ENCODE assay signal across 15 mouse cellular contexts in the genomic region with DNA sequence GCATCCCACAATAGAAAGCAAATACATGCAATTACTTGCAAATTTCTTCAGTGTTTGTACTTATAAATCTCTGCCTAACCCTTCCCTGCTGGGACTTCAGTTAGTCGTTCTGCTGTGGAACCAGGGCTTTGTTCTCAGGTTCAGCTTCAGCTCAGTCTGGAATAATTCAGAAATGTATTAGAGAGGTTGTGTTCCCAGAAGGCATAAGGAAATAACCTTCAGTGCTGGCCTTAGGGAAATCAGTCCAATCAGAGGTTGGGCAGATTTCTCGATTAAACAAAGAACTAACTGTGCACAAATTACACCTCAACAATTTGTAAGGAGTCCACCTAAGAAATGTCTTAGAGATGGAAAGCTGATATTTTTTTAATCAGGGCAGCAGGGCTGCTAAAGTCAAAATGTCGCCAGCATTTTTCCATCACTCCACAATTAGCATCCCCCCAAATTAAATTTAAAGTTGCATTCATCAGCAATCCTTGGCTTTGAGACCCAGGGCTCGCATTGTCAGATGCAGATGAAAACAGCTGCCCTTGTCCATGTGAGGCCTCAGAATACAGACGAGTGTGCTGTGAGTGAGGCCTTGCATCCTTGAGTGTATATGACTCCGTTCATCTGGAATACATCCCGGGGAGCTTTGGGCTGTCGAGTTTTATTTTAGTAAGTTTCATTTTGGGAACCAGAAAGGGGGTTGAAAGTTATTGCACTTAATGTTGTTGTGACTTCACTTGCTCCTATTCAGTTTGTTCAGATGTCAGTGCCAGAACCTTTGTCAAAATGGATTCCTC.
DNase-seq lines count a peak whose midpoint lies in the region; ATAC-seq lines count a peak whose summit lies in the region.
"Had no signal": no experiment of that assay in that cellular context is flagged by ENCODE, and none has a peak within 500 bp of the region (broad histone marks: within the 10 kb centered on the region; RNA-seq: fewer than 3 reads in every experiment).

No protein-coding gene starts in this region.

- no peak overlapping the region for H3K9ac ChIP-seq in intestine, embryonic 16.5 days (ENCODE audit: low read depth, low read length)
- H3K9ac ChIP-seq in intestine, embryonic 15.5 days = no peak overlapping the region
- no peak overlapping the region for H3K9ac ChIP-seq in neural tube, embryonic 13.5 days
- no peak overlapping the region for H3K9ac ChIP-seq in neural tube, embryonic 15.5 days (replicated peaks)
- H3K9ac ChIP-seq in hindbrain, embryonic 14.5 days = no peak overlapping the region
- H3K9ac ChIP-seq: heart, embryonic 15.5 days; liver, embryonic 12.5 days had no signal

- H3K27ac ChIP-seq in intestine, embryonic 16.5 days (ENCODE audit: low read length) = 0 out of 2 replicates have a peak overlapping the region, but pooled peaks have one; percentile 9
- no peak overlapping the region for H3K27ac ChIP-seq in intestine, embryonic 15.5 days
- 0 out of 2 replicates have a peak overlapping the region, but pooled peaks have one; percentile 1 for H3K27ac ChIP-seq in neural tube, embryonic 13.5 days (replicated peaks)
- no peak overlapping the region for H3K27ac ChIP-seq in neural tube, embryonic 15.5 days (replicated peaks)
- peak overlapping the region; percentile 28; the same call in 1 of the 2 replicates for H3K27ac ChIP-seq in hindbrain, embryonic 14.5 days
- H3K27ac ChIP-seq: heart, embryonic 15.5 days; liver, embryonic 12.5 days had no signal

- no peaks in the 10 kb centered on the region for H3K9me3 ChIP-seq in intestine, embryonic 16.5 days (ENCODE audit: control insufficient read depth, low read length)
- no peaks in the 10 kb centered on the region for H3K9me3 ChIP-seq in intestine, embryonic 15.5 days
- no peaks in the 10 kb centered on the region for H3K9me3 ChIP-seq in neural tube, embryonic 13.5 days
- no peaks in the 10 kb centered on the region for H3K9me3 ChIP-seq in neural tube, embryonic 15.5 days (replicated peaks)
- H3K9me3 ChIP-seq in hindbrain, embryonic 14.5 days (ENCODE audit: control insufficient read depth, low read length) = no peaks in the 10 kb centered on the region
- H3K9me3 ChIP-seq: heart, embryonic 15.5 days; liver, embryonic 12.5 days; megakaryocyte, embryonic 14.5 days had no signal

- no peaks in the 10 kb centered on the region for H3K27me3 ChIP-seq in intestine, embryonic 16.5 days (replicated peaks; ENCODE audit: control insufficient read depth, insufficient read depth, low read length)
- H3K27me3 ChIP-seq in intestine, embryonic 15.5 days (replicated peaks) = no peaks in the 10 kb centered on the region
- no peaks in the 10 kb centered on the region for H3K27me3 ChIP-seq in neural tube, embryonic 13.5 days
- no peaks in the 10 kb centered on the region for H3K27me3 ChIP-seq in neural tube, embryonic 15.5 days (replicated peaks)
- H3K27me3 ChIP-seq in hindbrain, embryonic 14.5 days (ENCODE audit: control insufficient read depth, insufficient read depth, low read length) = no peaks in the 10 kb centered on the region
- H3K27me3 ChIP-seq: heart, embryonic 15.5 days; liver, embryonic 12.5 days; megakaryocyte, embryonic 14.5 days had no signal

- no peak overlapping the region for H3K4me2 ChIP-seq in intestine, embryonic 16.5 days (ENCODE audit: low read depth, low read length)
- no peak overlapping the region for H3K4me2 ChIP-seq in intestine, embryonic 15.5 days (replicated peaks)
- no peak overlapping the region for H3K4me2 ChIP-seq in neural tube, embryonic 13.5 days
- H3K4me2 ChIP-seq in neural tube, embryonic 15.5 days = no peak overlapping the region
- no peak overlapping the region for H3K4me2 ChIP-seq in hindbrain, embryonic 14.5 days (replicated peaks)
- H3K4me2 ChIP-seq: heart, embryonic 15.5 days; liver, embryonic 12.5 days had no signal

- no peak for DNase-seq in hindbrain, embryonic 14.5 days (ENCODE audit: low spot score)
- DNase-seq in left cerebral cortex, postnatal 25 days (ENCODE audit: low spot score in 2 of 2) = no peak
- no peak for DNase-seq in cerebellum, adult 9-11 months
- DNase-seq: cerebellum, postnatal 25 days; kidney, adult 11 months; right cerebral cortex, postnatal 14 days; thymus, postnatal 14 days had no signal

- intact Hi-C loops in left cerebral cortex, postnatal 25 days (cut with DNase I) = no loop called here

- no peak overlapping the region for H3K4me3 ChIP-seq in intestine, embryonic 16.5 days (ENCODE audit: low read length)
- H3K4me3 ChIP-seq in intestine, embryonic 15.5 days (replicated peaks) = no peak overlapping the region
- no peak overlapping the region for H3K4me3 ChIP-seq in neural tube, embryonic 13.5 days
- no peak overlapping the region for H3K4me3 ChIP-seq in neural tube, embryonic 15.5 days (replicated peaks)
- H3K4me3 ChIP-seq in hindbrain, embryonic 14.5 days (replicated peaks; ENCODE audit: low read length) = no peak overlapping the region
- H3K4me3 ChIP-seq: heart, embryonic 15.5 days; liver, embryonic 12.5 days; megakaryocyte, embryonic 14.5 days had no signal

- H3K36me3 ChIP-seq in intestine, embryonic 16.5 days (ENCODE audit: control insufficient read depth, insufficient read depth, low read length) = no peaks in the 10 kb centered on the region
- H3K36me3 ChIP-seq in intestine, embryonic 15.5 days = no peaks in the 10 kb centered on the region
- no peaks in the 10 kb centered on the region for H3K36me3 ChIP-seq in neural tube, embryonic 13.5 days
- no peaks in the 10 kb centered on the region for H3K36me3 ChIP-seq in neural tube, embryonic 15.5 days
- no peaks in the 10 kb centered on the region for H3K36me3 ChIP-seq in hindbrain, embryonic 14.5 days (replicated peaks; ENCODE audit: control insufficient read depth, insufficient read depth)
- H3K36me3 ChIP-seq: heart, embryonic 15.5 days; liver, embryonic 12.5 days had no signal

- ATAC-seq in intestine, embryonic 16.5 days = no peak
- ATAC-seq in intestine, embryonic 15.5 days = no peak
- no peak; the same call in 1 of the 2 replicates for ATAC-seq in neural tube, embryonic 13.5 days (ENCODE audit: low read depth)
- ATAC-seq in neural tube, embryonic 15.5 days (ENCODE audit: low FRiP score) = no peak
- ATAC-seq in hindbrain, embryonic 14.5 days (ENCODE audit: low FRiP score) = no peak
- ATAC-seq: CD4-positive, CD25-positive, alpha-beta regulatory T cell, adult 4 months; liver, embryonic 12.5 days had no signal

- WGBS in intestine, embryonic 16.5 days = 53% methylated on average over 8 of the region's 8 CpGs
- WGBS in intestine, embryonic 15.5 days = 53% methylated on average over 8 of the region's 8 CpGs
- 60% methylated on average over 8 of the region's 8 CpGs for WGBS in neural tube, embryonic 13.5 days
- WGBS in neural tube, embryonic 15.5 days = 54% methylated on average over 8 of the region's 8 CpGs
- WGBS in hindbrain, embryonic 14.5 days = 51% methylated on average over 8 of the region's 8 CpGs

- no peaks in the 10 kb centered on the region; the same call in 1 of the 2 replicates for H3K4me1 ChIP-seq in intestine, embryonic 16.5 days (ENCODE audit: control insufficient read depth, insufficient read depth, low read length)
- 0 out of 2 replicates have a peak, but pooled peaks cover 2% of the 10 kb centered on the region for H3K4me1 ChIP-seq in intestine, embryonic 15.5 days (replicated peaks)
- peaks cover 11% of the 10 kb centered on the region for H3K4me1 ChIP-seq in neural tube, embryonic 13.5 days (replicated peaks)
- peaks cover 9% of the 10 kb centered on the region; the same call in 1 of the 2 replicates for H3K4me1 ChIP-seq in neural tube, embryonic 15.5 days
- peaks cover 9% of the 10 kb centered on the region; the same call in 1 of the 2 replicates for H3K4me1 ChIP-seq in hindbrain, embryonic 14.5 days (replicated peaks; ENCODE audit: control insufficient read depth, insufficient read depth, low read length)
- H3K4me1 ChIP-seq: heart, embryonic 15.5 days; liver, embryonic 12.5 days had no signal

Comparison
In these comparisons a context has a peak if more than half of its experiments do, and no peak if none do; other contexts are left out.
1. H3K27ac ChIP-seq: peak in intestine, embryonic 16.5 days (single experiment), neural tube, embryonic 13.5 days (single experiment) and hindbrain, embryonic 14.5 days (single experiment); none in intestine, embryonic 15.5 days (single experiment) and neural tube, embryonic 15.5 days (single experiment).